Mouse (Mus musculus) heart, adult 11 months (tissue): ENCODE data around the gene Npdc1.
A peak's percentile ranks its signal among the peaks of the same experiment; 100 is the strongest.

Experiments
- DNase-seq: peaks from one replicate; pipeline ENCODE4 v3.0.0; 2022

The Npdc1 gene

GRCm38 (mm10) chr2:25430395-25431233 lies 31.5 kb downstream of the Npdc1 start:
- peak; percentile 90 for DNase-seq

- DNase-seq = peak; percentile 86
Observed at GRCm38 (mm10) chr2:25431308-25431855, 32.2 kb downstream of the Npdc1 start.

- DNase-seq = peak; percentile 87
Observed at GRCm38 (mm10) chr2:25432326-25433098, 33.4 kb downstream of the Npdc1 start.

- DNase-seq = peak; percentile 82
Observed at GRCm38 (mm10) chr2:25433101-25433500, 34.0 kb downstream of the Npdc1 start.

GRCm38 (mm10) chr2:25434292-25434691 lies 35.1 kb downstream of the Npdc1 start:
- peak; percentile 88 for DNase-seq

- DNase-seq = peak; percentile 85
Observed at GRCm38 (mm10) chr2:25436286-25436820, 37.2 kb downstream of the Npdc1 start.

- DNase-seq = no peak
Observed at GRCm38 (mm10) chr2:25441067-25441466, 41.9 kb downstream of the Npdc1 start.

- no peak for DNase-seq
Observed at GRCm38 (mm10) chr2:25442682-25443081, 43.5 kb downstream of the Npdc1 start.

- DNase-seq = no peak
Observed at GRCm38 (mm10) chr2:25450853-25451647, 51.9 kb downstream of the Npdc1 start.

GRCm38 (mm10) chr2:25452951-25453350 lies 53.8 kb downstream of the Npdc1 start:
- no peak for DNase-seq

GRCm38 (mm10) chr2:25456205-25456953 lies 57.2 kb downstream of the Npdc1 start, which contains the start of gene Clic3:
Gene Clic3 (plus strand): TSS chr2:25456838.
- no peak for DNase-seq

GRCm38 (mm10) chr2:25457022-25457896 lies 58.1 kb downstream of the Npdc1 start:
- no peak for DNase-seq

- peak; percentile 95 for DNase-seq
Observed at GRCm38 (mm10) chr2:25458911-25459310, 59.8 kb downstream of the Npdc1 start.
